Mouse (Mus musculus) limb, embryonic 13.5 days (tissue): Measurements from ENCODE around the gene Trpm3. TPM values are rescaled to one million over a fixed set of nuclear protein-coding genes. Genes with fewer than 3 reads are reported as not detected.

Source experiments
- ATAC-seq: fragments of 200-750 bp; cut with Nextera tagmentation; 2 replicates; pipeline ENCODE4 v1.8.0; 2017; ENCODE audit warnings: low read depth, moderate number of reproducible peaks, moderate TSS enrichment; ENCODE audit not compliant: low FRiP score
- H3K27ac ChIP-seq: fragments of 300-500 bp; sonication (generic); 2 replicates; pipeline ENCODE4 v1.5.1; 2015; ENCODE audit warnings: inconsistent platforms, mild to moderate bottlenecking, moderate library complexity
- H3K27me3 ChIP-seq: fragments of 300-500 bp; sonication (generic); 2 replicates; pipeline ENCODE4 v1.6.1; 2015; ENCODE audit warnings: mild to moderate bottlenecking, inconsistent platforms
- H3K36me3 ChIP-seq: fragments of 300-500 bp; sonication (generic); 2 replicates; pipeline ENCODE4 v1.6.1; 2015; ENCODE audit warnings: inconsistent platforms, mild to moderate bottlenecking, moderate library complexity
- H3K4me1 ChIP-seq: fragments of 300-500 bp; sonication (generic); 2 replicates; pipeline ENCODE4 v1.6.1; 2015; ENCODE audit warnings: inconsistent platforms
- H3K4me2 ChIP-seq: fragments of 300-500 bp; sonication (generic); replicated peaks from 2 replicates; pipeline ENCODE4 v1.6.1; 2015; ENCODE audit warnings: inconsistent platforms, mild to moderate bottlenecking, moderate library complexity
- H3K4me3 ChIP-seq: fragments of 300-500 bp; sonication (generic); 2 replicates; pipeline ENCODE4 v1.5.1; 2015; ENCODE audit warnings: moderate library complexity, mild to moderate bottlenecking, inconsistent platforms
- H3K9ac ChIP-seq: fragments of 300-500 bp; sonication (generic); 2 replicates; pipeline ENCODE4 v1.6.1; 2015; ENCODE audit warnings: mild to moderate bottlenecking, inconsistent platforms
- H3K9me3 ChIP-seq: fragments of 300-500 bp; sonication (generic); 2 replicates; pipeline ENCODE4 v1.6.1; 2016; ENCODE audit warnings: inconsistent platforms
- WGBS: fragments of 180-500 bp; shearing (Covaris S2); methylation state at CpG from one replicate; pipeline ENCODE4 v1.1.7; 2015; 5-methylcytosine and 5-hydroxymethylcytosine counted together
- polyA plus RNA-seq: library from polyadenylated mRNA; unstranded; fragments of >200 nt; fragmentation: Nextera tagmentation; extraction: Ambion mirVana; gene quantifications from 2 replicates; pipeline ENCODE4 v1.2.1, GENCODE M21; 2015

Gene Trpm3
- polyA plus RNA-seq, 1 experiment from 2014 or later, result 6.3 TPM

DNA sequence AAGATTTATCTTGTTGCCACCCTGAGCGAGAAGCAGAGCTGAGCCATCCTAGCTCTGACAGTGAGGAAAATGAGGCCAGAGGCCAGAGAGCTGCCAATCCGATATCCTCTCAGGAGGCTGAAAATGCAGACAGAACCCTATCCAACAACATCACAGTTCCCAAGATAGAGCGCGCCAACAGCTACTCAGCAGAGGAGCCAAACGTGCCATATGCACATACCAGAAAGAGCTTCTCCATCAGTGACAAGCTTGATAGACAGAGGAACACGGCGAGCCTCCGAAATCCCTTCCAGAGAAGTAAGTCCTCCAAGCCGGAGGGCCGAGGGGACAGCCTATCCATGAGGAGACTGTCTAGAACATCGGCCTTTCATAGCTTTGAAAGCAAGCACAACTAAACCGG, 849.1 kb downstream of the Trpm3 start:
- Histone ChIP-seq H3K9ac (no peak overlapping the region), H3K4me3 (no peak overlapping the region), H3K4me1 (peaks cover 8% of the 10 kb centered on the region), H3K27me3 (no peaks in the 10 kb centered on the region), H3K36me3 (peaks cover 7% of the 10 kb centered on the region; the same call in 1 of the 2 replicates), H3K27ac (no peak overlapping the region), H3K9me3 (no peaks in the 10 kb centered on the region), H3K4me2 (no peak overlapping the region)
- no peak for ATAC-seq
- 93% methylated on average over 12 of the region's 12 CpGs for WGBS

DNA sequence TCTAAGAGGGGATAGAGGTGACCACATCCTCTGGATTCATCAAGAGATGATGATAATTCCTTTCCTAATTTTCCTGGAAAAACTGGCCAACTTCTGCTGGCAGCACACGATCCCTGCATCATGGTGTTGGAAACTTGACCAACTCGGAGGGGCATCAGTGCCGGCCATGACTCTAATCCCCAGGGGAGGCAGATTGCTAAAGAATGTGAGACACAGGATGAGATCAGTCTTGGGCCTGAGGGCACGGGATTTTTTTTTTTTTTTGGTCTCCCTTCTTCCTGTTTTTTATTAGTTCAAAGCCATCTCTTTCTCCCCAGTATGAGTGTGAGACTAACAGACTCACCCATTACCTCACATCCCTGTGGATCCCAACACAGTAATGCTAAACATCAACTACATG, 855.1 kb downstream of the Trpm3 start:
- Histone ChIP-seq H3K9me3 (no peaks in the 10 kb centered on the region), H3K4me3 (no peak overlapping the region), H3K27me3 (no peaks in the 10 kb centered on the region), H3K27ac (no peak overlapping the region), H3K9ac (no peak overlapping the region), H3K4me2 (no peak overlapping the region), H3K36me3 (no peaks in the 10 kb centered on the region), H3K4me1 (no peaks in the 10 kb centered on the region)
- no peak for ATAC-seq
- WGBS, result 80% methylated on average over 4 of the region's 4 CpGs

DNA sequence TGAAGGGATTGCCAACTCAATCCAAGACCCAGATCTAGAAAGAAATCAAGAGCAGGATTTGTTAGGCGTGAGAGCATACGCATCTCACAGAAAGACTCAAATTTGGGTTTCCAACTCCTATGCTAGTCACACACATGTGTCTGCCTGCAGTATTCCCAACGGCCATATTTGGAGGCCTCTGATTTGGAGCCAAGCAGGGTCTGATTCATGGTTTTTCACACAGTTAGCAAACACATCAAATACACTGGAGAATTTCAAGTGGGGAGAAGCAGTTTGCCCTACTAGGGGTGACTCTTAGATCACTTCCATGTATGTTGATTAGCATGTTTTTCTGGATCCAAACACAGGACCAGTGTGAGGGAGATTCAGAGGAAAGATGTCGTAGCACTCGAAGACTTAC, 855.7 kb downstream of the Trpm3 start:
- Histone ChIP-seq H3K27me3 (no peaks in the 10 kb centered on the region), H3K4me1 (no peaks in the 10 kb centered on the region), H3K36me3 (no peaks in the 10 kb centered on the region), H3K4me2 (no peak overlapping the region), H3K9ac (no peak overlapping the region), H3K9me3 (no peaks in the 10 kb centered on the region), H3K4me3 (no peak overlapping the region), H3K27ac (no peak overlapping the region)
- 91% methylated on average over 5 of the region's 5 CpGs for WGBS
- ATAC-seq, result no peak

DNA sequence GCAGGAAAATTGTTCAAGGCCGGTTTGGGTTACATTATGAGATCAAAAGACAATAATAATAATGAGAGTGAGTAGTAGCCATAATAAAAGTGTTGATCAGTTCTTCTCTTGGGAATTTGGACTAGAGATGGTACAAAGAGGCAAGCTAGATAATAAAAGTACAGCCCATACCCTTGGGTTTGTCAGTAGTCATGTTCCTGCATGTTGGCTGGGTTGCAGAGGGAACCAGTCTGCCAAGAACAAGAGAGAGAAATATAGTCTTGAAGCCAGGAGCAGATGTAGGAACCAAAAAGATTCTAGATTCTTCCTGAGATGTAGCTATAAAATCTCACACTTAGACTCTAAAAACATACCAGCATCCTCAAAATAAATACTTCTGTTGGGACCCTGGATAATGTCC, 861.4 kb downstream of the Trpm3 start:
- Histone ChIP-seq H3K9ac (no peak overlapping the region), H3K9me3 (no peaks in the 10 kb centered on the region), H3K27ac (no peak overlapping the region), H3K36me3 (no peaks in the 10 kb centered on the region), H3K4me3 (no peak overlapping the region), H3K4me2 (no peak overlapping the region), H3K27me3 (no peaks in the 10 kb centered on the region), H3K4me1 (no peaks in the 10 kb centered on the region)
- 96% methylated on average over 1 of the region's 1 CpGs for WGBS
- ATAC-seq, result no peak

DNA sequence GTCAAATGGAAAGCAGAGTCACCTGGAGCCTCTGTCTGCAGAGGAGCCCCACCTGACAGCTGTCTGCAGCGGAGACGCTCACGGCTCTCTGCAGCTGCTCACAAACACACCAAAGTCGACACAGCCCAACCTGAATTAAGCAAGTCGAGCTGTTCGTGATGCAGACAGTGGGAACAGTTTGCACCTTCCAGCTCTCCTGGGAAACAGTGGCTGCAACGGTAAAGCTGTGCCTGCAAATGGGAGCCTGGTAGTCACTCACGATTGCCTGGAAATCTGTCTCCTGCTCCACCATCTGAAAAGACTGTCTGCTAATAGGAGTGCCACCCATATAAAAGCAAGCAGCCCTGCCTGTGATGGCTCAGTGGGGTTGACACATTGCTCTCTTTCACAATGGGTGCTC, 865.0 kb downstream of the Trpm3 start:
- Histone ChIP-seq H3K9ac (no peak overlapping the region), H3K4me2 (no peak overlapping the region), H3K27ac (no peak overlapping the region), H3K36me3 (no peaks in the 10 kb centered on the region), H3K27me3 (no peaks in the 10 kb centered on the region), H3K4me3 (no peak overlapping the region), H3K9me3 (no peaks in the 10 kb centered on the region), H3K4me1 (no peaks in the 10 kb centered on the region)
- 36% methylated on average over 8 of the region's 8 CpGs for whole genome bisulfite sequencing
- no peak for ATAC-seq

DNA sequence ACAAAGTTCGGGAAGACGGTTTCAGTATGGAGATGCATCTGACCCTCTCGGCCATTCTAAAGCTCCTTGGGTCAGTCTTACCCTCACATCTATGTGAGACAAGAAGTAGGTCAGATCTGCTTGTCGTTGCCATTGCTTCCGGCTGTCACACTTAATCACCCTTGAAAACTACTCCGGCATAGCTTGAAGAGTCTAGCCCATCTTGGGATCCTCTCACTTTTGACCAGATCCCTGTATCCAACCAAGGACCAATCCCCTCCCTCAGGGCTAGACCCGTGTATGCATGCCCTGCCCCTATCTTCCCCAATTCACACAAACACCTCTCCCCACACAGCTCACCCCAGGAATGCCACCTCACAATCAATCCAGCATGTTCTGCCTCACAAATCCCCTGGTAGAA, 867.0 kb downstream of the Trpm3 start:
- Histone ChIP-seq H3K27me3 (no peaks in the 10 kb centered on the region), H3K4me2 (no peak overlapping the region), H3K4me3 (no peak overlapping the region), H3K36me3 (no peaks in the 10 kb centered on the region), H3K9me3 (no peaks in the 10 kb centered on the region), H3K9ac (no peak overlapping the region), H3K27ac (no peak overlapping the region), H3K4me1 (no peaks in the 10 kb centered on the region)
- WGBS, result 93% methylated on average over 7 of the region's 7 CpGs
- no peak for ATAC-seq

DNA sequence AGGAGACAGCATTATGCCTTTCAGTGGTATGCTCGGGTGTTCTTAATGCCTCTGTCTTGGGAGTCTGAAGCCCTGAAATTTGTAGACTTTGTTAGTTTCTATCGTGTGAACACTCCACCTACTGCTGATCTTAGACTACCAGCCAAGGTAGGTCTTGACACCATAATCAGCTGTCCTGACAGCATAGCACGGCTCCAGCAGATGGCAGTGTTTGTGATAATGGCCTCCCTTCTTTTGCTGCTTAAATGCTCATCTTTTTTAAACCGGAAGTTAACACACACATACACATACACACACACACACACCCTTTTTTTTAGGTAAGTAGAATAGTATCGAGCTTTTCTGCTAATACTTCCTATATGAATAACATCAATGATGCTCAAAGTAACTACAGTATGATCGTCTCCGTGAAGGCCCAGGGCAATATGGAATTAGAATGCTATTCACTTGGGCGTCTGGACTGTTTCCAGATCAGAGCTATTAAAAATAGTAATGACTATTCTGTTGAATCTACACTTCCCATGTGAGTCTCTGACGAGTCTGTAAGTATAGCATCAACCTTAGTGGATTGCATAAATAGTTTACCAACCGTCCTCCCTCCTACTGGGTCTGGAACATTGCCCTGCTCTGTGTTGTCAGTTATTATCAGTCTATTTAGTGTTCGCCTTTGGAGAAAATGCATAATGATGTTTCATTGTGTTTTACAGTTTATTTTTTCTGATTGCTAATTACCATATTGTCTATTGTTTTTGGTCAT, 867.8 kb downstream of the Trpm3 start:
- no peaks in the 10 kb centered on the region for H3K9me3 ChIP-seq
- ATAC-seq, result no peak
- H3K27me3 ChIP-seq, result no peaks in the 10 kb centered on the region
- H3K4me3 ChIP-seq, result no peak overlapping the region
- no peaks in the 10 kb centered on the region for H3K4me1 ChIP-seq
- no peak overlapping the region for H3K4me2 ChIP-seq
- H3K27ac ChIP-seq, result no peak overlapping the region
- H3K36me3 ChIP-seq, result no peaks in the 10 kb centered on the region
- 72% methylated on average over 11 of the region's 11 CpGs for WGBS
- H3K9ac ChIP-seq, result no peak overlapping the region

DNA sequence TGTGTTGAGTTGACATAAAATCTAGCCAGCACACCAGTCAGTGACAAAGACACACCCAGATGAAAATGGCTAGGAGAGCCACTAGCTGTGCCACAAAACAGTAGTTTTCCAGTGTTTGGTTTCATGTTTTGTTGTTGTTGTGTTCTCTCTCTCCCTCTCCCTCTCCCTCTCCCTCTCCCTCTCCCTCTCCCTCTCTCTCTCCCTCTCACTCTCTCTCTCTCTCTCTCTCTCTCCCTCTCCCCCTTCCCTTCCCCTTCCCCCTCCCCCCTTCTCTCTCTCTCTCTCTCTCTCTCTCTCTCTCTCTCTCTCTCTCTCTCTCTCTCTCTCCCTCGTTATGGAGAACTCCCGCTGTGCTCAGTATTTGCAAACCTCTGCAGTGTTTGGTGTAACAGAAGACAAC, 874.8 kb downstream of the Trpm3 start:
- H3K36me3 ChIP-seq, result no peaks in the 10 kb centered on the region
- 75% methylated on average over 1 of the region's 2 CpGs for WGBS
- H3K9ac ChIP-seq, result no peak overlapping the region
- no peaks in the 10 kb centered on the region; the same call in 1 of the 2 replicates for H3K9me3 ChIP-seq
- no peaks in the 10 kb centered on the region for H3K4me1 ChIP-seq
- ATAC-seq, result no peak
- no peak overlapping the region for H3K4me2 ChIP-seq
- no peak overlapping the region for H3K27ac ChIP-seq
- no peaks in the 10 kb centered on the region for H3K27me3 ChIP-seq
- no peak overlapping the region for H3K4me3 ChIP-seq

DNA sequence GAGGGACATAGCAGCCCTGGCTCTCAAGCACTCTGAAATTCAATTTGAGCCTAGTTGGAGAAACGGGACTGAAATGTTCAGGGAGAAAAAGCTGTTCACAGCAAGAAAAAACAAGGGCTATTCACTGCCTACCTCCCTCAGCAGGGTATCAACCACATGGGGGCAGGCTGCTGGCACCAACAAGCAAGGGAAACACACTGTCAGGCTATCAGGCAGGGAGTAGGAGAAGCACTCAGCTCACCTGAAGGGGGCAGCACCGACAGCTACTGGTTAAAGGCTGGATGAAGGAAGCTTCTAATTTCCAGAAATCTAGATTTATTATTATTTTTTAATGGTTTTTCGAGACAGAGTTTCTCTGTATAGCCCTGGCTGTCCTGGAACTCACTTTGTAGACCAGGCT, 876.7 kb downstream of the Trpm3 start:
- no peaks in the 10 kb centered on the region for H3K27me3 ChIP-seq
- no peak overlapping the region for H3K4me3 ChIP-seq
- no peak for ATAC-seq
- no peaks in the 10 kb centered on the region; the same call in 1 of the 2 replicates for H3K9me3 ChIP-seq
- H3K27ac ChIP-seq, result no peak overlapping the region
- no peak overlapping the region for H3K4me2 ChIP-seq
- WGBS, result 50% methylated on average over 3 of the region's 3 CpGs
- H3K36me3 ChIP-seq, result no peaks in the 10 kb centered on the region
- no peaks in the 10 kb centered on the region for H3K4me1 ChIP-seq
- no peak overlapping the region for H3K9ac ChIP-seq

DNA sequence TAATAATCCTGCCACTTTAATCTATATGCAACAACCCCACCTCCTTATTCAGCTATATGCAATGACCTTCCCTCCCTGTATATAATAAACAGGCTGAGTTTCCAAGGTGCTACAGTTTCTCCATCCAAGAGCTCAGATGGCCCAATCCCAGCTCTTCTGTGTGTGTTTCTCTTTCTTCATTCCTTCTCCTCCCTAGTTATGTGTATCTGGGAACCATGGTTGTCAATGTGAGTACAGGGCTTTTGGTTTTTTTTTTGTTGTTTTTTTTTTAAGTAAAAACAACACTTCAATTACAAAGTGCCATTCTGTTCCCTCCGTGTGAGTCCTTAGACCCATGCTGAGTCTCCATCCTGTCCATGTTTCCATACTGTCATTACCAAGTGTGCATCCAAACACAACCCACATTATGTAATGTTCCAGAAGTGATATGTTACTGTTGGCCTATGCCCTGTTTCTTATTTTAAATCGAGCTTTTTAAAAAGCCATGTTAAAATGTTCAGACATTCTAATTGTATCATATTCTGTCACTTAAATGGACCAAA, 879.4 kb downstream of the Trpm3 start:
- no peak overlapping the region for H3K4me3 ChIP-seq
- H3K9me3 ChIP-seq, result no peaks in the 10 kb centered on the region; the same call in 1 of the 2 replicates
- H3K27me3 ChIP-seq, result no peaks in the 10 kb centered on the region
- no peak for ATAC-seq
- no peaks in the 10 kb centered on the region for H3K36me3 ChIP-seq
- H3K9ac ChIP-seq, result no peak overlapping the region
- no peak overlapping the region for H3K4me2 ChIP-seq
- H3K27ac ChIP-seq, result no peak overlapping the region
- 75% methylated on average over 2 of the region's 2 CpGs for WGBS
- H3K4me1 ChIP-seq, result no peaks in the 10 kb centered on the region

DNA sequence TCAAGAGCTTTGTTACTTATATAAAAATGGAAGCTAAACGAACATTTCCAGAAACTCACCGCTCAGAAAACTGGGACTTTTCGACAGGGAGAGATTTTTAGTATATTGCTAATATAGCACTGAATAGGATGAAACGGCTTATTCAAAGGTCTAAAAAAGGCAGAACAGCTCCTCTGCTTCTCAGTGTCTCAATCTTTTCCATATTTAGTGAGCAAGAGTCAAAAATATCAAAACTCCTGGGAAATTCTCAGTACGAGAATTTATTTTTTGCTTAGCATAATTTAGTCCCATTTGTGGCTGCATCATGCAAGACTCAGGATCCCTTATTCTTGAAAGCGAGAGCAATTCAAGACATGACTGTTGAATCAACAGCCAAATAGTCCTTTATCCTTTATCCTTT, 884.1 kb downstream of the Trpm3 start:
- Histone ChIP-seq H3K36me3 (no peaks in the 10 kb centered on the region), H3K27me3 (no peaks in the 10 kb centered on the region), H3K27ac (no peak overlapping the region), H3K9me3 (no peaks in the 10 kb centered on the region), H3K4me2 (no peak overlapping the region), H3K4me1 (no peaks in the 10 kb centered on the region), H3K9ac (no peak overlapping the region), H3K4me3 (no peak overlapping the region)
- ATAC-seq, result no peak
- WGBS, result 90% methylated on average over 6 of the region's 6 CpGs

DNA sequence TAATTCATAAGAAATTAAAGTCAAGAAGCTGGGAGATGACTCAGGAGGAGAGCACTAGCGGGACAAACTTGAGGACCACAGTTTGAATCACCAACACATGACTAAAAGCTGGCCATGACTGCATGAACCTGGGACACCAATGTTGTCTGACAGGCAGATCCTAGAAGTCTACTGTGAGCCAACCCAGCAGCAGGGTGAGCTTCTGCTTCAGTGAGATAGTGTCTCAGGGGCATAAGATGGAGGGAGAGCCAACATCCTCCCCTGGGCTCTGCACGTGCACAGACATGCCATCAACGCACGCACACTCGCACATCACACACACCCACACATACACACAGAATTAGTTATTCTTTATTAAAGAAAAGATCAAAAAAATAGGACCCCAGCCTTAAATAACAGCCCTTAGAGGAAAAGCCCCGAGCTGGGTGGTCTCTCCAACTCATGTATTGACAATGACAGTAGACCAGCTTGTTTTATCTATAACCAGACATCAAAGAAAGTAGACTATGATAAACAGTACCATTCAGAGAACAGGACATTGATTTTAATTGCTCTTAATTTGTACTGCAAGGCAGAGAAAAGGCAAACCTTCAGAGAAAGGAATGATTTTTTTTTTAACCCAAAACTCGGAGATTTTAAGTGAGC, 884.6 kb downstream of the Trpm3 start:
- Histone ChIP-seq H3K27ac (no peak overlapping the region), H3K36me3 (no peaks in the 10 kb centered on the region), H3K4me3 (no peak overlapping the region), H3K4me2 (no peak overlapping the region), H3K4me1 (no peaks in the 10 kb centered on the region), H3K9me3 (no peaks in the 10 kb centered on the region), H3K9ac (no peak overlapping the region), H3K27me3 (no peaks in the 10 kb centered on the region)
- no peak for ATAC-seq
- WGBS, result 85% methylated on average over 7 of the region's 7 CpGs
